Mouse (Mus musculus): ENCODE data around the gene Agbl4.

DNA sequence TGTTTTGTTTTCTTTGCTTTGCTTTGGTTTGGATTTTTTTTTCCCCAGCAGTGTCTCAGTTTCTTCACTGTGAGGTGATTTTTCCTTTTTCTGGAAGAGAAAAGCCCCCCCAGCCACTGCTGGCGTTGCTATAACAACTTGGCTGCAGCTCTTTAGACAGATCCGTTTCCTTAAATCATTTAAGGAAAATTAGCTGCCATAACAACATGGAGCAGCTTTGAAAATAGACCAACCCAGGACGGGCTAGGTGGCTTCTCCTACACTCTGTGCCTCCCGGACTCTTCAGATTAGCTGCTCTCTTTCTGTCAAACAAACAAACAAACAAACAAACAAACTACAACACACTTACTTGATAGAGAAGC lies 1182.4 kb downstream of the Agbl4 start:
- no peak for TF ChIP-seq POLR2A (IDR thresholded peaks at IDR 0.05; ENCODE audit: insufficient read depth, low read depth, low read length)
- TF ChIP-seq CTCF (IDR thresholded peaks at IDR 0.05; ENCODE audit: insufficient read depth, low read depth, low read length), result no peak

All from olfactory bulb, adult 2 months (tissue).